Mouse (Mus musculus) forebrain, postnatal 0 days (tissue): ENCODE measurements around the gene Pnkd. TPM values are rescaled to one million over a fixed set of nuclear protein-coding genes. Genes with fewer than 3 reads are reported as not detected.
"Not testable (repeated sequence)": the region's sequence is repeated elsewhere in the genome, so short reads cannot be mapped to it uniquely, and the experiment has no call there.

ENCODE experiments used
- ATAC-seq: fragments of 200-750 bp; cut with Nextera tagmentation; 2 replicates; pipeline ENCODE4 v1.8.0; 2017; ENCODE audit warnings: mild to moderate bottlenecking, moderate library complexity
- DNase-seq: peaks from one replicate; pipeline ENCODE4 v3.0.0-alpha.2; 2015
- H3K27ac ChIP-seq: fragments of 300-500 bp; sonication (generic); 2 replicates; pipeline ENCODE4 v1.5.1; 2014; ENCODE audit warnings: low read depth, mild to moderate bottlenecking, antibody characterized with exemption, low read length, moderate library complexity, mixed read lengths
- H3K27me3 ChIP-seq: fragments of 300-500 bp; sonication (generic); 2 replicates; pipeline ENCODE4 v1.6.1; 2014; ENCODE audit warnings: mild to moderate bottlenecking, low read length, mixed read lengths; ENCODE audit not compliant: insufficient read depth
- H3K36me3 ChIP-seq: fragments of 300-500 bp; sonication (generic); 2 replicates; pipeline ENCODE4 v1.6.1; 2014; ENCODE audit warnings: mild to moderate bottlenecking, moderate library complexity; ENCODE audit not compliant: insufficient read depth
- H3K4me1 ChIP-seq: fragments of 300-500 bp; sonication (generic); 2 replicates; pipeline ENCODE4 v1.6.1; 2014; ENCODE audit warnings: antibody characterized with exemption; ENCODE audit not compliant: insufficient read depth
- H3K4me2 ChIP-seq: fragments of 300-500 bp; sonication (generic); 2 replicates; pipeline ENCODE4 v1.6.1; 2014; ENCODE audit warnings: low read depth, mild to moderate bottlenecking, moderate library complexity
- H3K4me3 ChIP-seq: fragments of 300-500 bp; sonication (generic); 2 replicates; pipeline ENCODE4 v1.5.1; 2014; ENCODE audit warnings: low read depth, low read length, mixed read lengths
- H3K9ac ChIP-seq: fragments of 300-500 bp; sonication (generic); 2 replicates; pipeline ENCODE4 v1.6.1; 2014; ENCODE audit warnings: mild to moderate bottlenecking
- H3K9me3 ChIP-seq: fragments of 300-500 bp; sonication (generic); 2 replicates; pipeline ENCODE4 v1.6.1; 2016; ENCODE audit warnings: low read length
- CTCF ChIP-seq: sonication (generic); IDR thresholded peaks from 2 replicates; pipeline ENCODE4 v1.5.1; 2016; ENCODE audit warnings: antibody characterized with exemption, control low read depth, low read depth
- WGBS: fragments of 180-500 bp; shearing (Covaris S2); extraction: QIAGEN DNeasy Blood & Tissue Kit; methylation state at CpG from one replicate; pipeline ENCODE4 v1.1.7; 2014; 5-methylcytosine and 5-hydroxymethylcytosine counted together
- polyA plus RNA-seq: library from polyadenylated mRNA; unstranded; fragments of >200 nt; fragmentation: Nextera tagmentation; extraction: Ambion mirVana; gene quantifications from 2 replicates; pipeline ENCODE4 v1.2.1, GENCODE M21; 2015
- total RNA-seq: library from RNA; depleted of rRNA; stranded (reverse); fragments of >200 nt; gene quantifications from 2 replicates; pipeline ENCODE4 v1.2.3, GENCODE M21; 2014

The Pnkd gene
- total and polyA plus RNA-seq, 2 experiments from 2014 or later: 64.5 to 112 TPM

GRCm38 (mm10) chr1:74394858-74395257 is 110.1 kb downstream of the Pnkd start:
- 0 out of 2 replicates have a peak, but pooled peaks cover 6% of the 10 kb centered on the region for H3K27me3 ChIP-seq
- no peak for DNase-seq
- H3K4me3 ChIP-seq: no peak overlapping the region
- no peak overlapping the region for H3K9ac ChIP-seq
- no peak for ATAC-seq
- WGBS: 92% methylated on average over 15 of the region's 15 CpGs
- H3K9me3 ChIP-seq: no peaks in the 10 kb centered on the region
- no peaks in the 10 kb centered on the region for H3K36me3 ChIP-seq
- no peak overlapping the region for H3K27ac ChIP-seq
- no peak for TF ChIP-seq CTCF
- H3K4me2 ChIP-seq: no peak overlapping the region
- 0 out of 2 replicates have a peak, but pooled peaks cover 5% of the 10 kb centered on the region for H3K4me1 ChIP-seq

DNA sequence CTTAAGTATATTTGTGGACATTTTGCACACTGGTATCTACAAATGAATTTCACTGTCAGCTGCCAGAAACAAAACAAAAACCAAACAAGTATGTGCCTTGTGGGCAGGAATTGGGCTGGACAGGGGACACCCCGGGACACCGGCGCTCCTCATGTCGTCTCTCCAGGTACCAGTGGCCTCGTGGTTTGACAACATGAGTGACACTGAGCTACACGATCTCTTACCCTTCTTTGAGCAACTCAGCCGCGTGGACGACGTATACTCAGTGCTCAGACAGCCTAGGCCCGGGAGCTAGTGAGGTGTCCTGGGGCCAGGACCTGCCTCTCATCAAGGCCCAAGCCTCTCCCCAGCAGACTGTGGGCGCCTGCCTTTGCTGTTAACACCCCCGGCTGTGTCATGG is 110.6 kb downstream of the Pnkd start:
- 0 out of 2 replicates have a peak, but pooled peaks cover 5% of the 10 kb centered on the region for H3K4me1 ChIP-seq
- H3K4me3 ChIP-seq: no peak overlapping the region
- H3K4me2 ChIP-seq: no peak overlapping the region
- 91% methylated on average over 13 of the region's 13 CpGs for WGBS
- no peaks in the 10 kb centered on the region for H3K9me3 ChIP-seq
- H3K9ac ChIP-seq: no peak overlapping the region
- no peak for TF ChIP-seq CTCF
- no peak for ATAC-seq
- no peak for DNase-seq
- no peaks in the 10 kb centered on the region for H3K36me3 ChIP-seq
- no peak overlapping the region for H3K27ac ChIP-seq
- 0 out of 2 replicates have a peak, but pooled peaks cover 5% of the 10 kb centered on the region for H3K27me3 ChIP-seq

DNA sequence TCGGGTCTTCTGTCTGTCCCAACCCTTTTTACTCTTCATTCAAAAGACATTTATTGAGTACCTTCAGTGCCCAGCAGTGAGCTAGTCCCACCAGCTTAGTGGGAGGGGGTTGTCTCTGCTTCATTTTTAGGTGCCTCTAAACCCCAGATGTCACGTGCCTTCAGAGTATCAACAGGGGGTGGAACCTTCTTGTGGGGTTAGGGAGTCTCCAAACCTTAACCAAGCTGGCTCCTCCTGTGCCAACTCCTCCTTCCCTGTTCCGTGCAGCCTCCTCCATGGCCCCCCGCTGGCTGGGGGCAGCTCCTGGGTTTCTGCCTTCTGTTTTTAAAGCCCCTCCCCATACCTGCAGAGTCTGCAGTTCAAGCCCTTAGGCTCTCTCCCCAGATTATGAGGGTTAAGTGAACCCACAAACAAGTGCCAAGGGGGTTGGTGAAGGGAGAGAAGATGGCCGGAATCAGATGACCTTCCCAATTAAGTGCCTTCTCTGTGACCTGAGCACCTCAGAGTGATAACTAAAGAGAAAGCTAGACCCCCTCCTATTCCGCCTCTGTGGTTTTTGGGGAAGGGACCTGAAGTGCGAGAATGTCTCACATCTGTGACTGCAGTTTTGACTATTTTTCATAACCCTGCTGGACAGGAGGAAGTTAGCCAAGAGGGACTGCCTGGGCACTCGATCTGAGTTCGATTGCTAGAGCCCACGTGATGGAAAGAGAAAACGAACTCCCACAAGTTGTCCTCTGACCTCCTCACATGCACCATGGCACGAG is 111.9 kb downstream of the Pnkd start:
- ATAC-seq, H3K27me3 ChIP-seq, H3K4me1 ChIP-seq, H3K9me3 ChIP-seq, DNase-seq, H3K36me3 ChIP-seq, H3K27ac ChIP-seq: not testable (repeated sequence)
- H3K4me3 ChIP-seq: peak overlapping the region; percentile 54
- 10% methylated on average over 11 of the region's 12 CpGs for WGBS
- peak overlapping the region; percentile 65 for H3K9ac ChIP-seq
- H3K4me2 ChIP-seq: peak overlapping the region; percentile 92

GRCm38 (mm10) chr1:74397268-74397918 is 112.7 kb downstream of the Pnkd start:
- peak; percentile 84 for DNase-seq
- H3K9ac ChIP-seq: peak overlapping the region; percentile 65
- H3K4me3 ChIP-seq: peak overlapping the region; percentile 54
- H3K27ac ChIP-seq: peak overlapping the region; percentile 50
- TF ChIP-seq CTCF: peak; percentile 75
- 0 out of 2 replicates have a peak, but pooled peaks cover under 1% of the 10 kb centered on the region for H3K4me1 ChIP-seq
- peak; percentile 88 for ATAC-seq
- no peaks in the 10 kb centered on the region for H3K9me3 ChIP-seq
- peak overlapping the region; percentile 92 for H3K4me2 ChIP-seq
- no peaks in the 10 kb centered on the region for H3K36me3 ChIP-seq
- H3K27me3 ChIP-seq: no peaks in the 10 kb centered on the region
- WGBS: under 1% methylated on average over 41 of the region's 41 CpGs

GRCm38 (mm10) chr1:74397919-74398451 is 113.3 kb downstream of the Pnkd start:
- H3K4me3 ChIP-seq: peak overlapping the region; percentile 54
- WGBS: 4% methylated on average over 11 of the region's 11 CpGs
- peak; percentile 42 for ATAC-seq
- H3K27ac ChIP-seq: peak overlapping the region; percentile 50
- H3K9ac ChIP-seq: peak overlapping the region; percentile 65
- peak; percentile 71 for TF ChIP-seq CTCF
- no peaks in the 10 kb centered on the region for H3K27me3 ChIP-seq
- no peaks in the 10 kb centered on the region for H3K9me3 ChIP-seq
- no peaks in the 10 kb centered on the region for H3K36me3 ChIP-seq
- peak; percentile 68 for DNase-seq
- H3K4me2 ChIP-seq: peak overlapping the region; percentile 92
- no peaks in the 10 kb centered on the region for H3K4me1 ChIP-seq

GRCm38 (mm10) chr1:74400531-74400930 is 115.8 kb downstream of the Pnkd start:
- no peaks in the 10 kb centered on the region for H3K27me3 ChIP-seq
- H3K9me3 ChIP-seq: no peaks in the 10 kb centered on the region
- no peak overlapping the region for H3K4me3 ChIP-seq
- ATAC-seq: no peak
- no peaks in the 10 kb centered on the region for H3K4me1 ChIP-seq
- H3K27ac ChIP-seq: no peak overlapping the region
- H3K9ac ChIP-seq: no peak overlapping the region
- H3K4me2 ChIP-seq: no peak overlapping the region
- no peaks in the 10 kb centered on the region for H3K36me3 ChIP-seq
- no peak for TF ChIP-seq CTCF
- 76% methylated on average over 3 of the region's 3 CpGs for whole genome bisulfite sequencing
- no peak for DNase-seq
